Mouse (Mus musculus) megakaryocyte, embryonic 14.5 days (primary cell): ENCODE measurements at regions not wholly inside any gene's neighbourhood (a gene's known extent, or its start where the extent isn't known, plus 50 kb on each side); places are given as distances from the start of the nearest gene placed in this dataset.

Experiments used
- FLI1 ChIP-seq: IDR thresholded peaks from 2 replicates; pipeline ENCODE4 v1.6.1; 2012; ENCODE audit warnings: low read length, inconsistent platforms, mixed read lengths
- GATA1 ChIP-seq: IDR thresholded peaks from 3 replicates; pipeline ENCODE4 v1.6.1; 2012; ENCODE audit warnings: mixed read lengths, low read length, inconsistent platforms, borderline replicate concordance

GRCm38 (mm10) chr13:112047408-112047807 is 238.6 kb upstream of the Map3k1 start:
- TF ChIP-seq GATA1 (no peak), FLI1 (no peak)
